Mouse (Mus musculus) heart, embryonic 14.5 days (tissue): ENCODE measurements around the gene Myo1d. TPM values are rescaled to one million over a fixed set of nuclear protein-coding genes. Genes with fewer than 3 reads are reported as not detected.

ENCODE experiments used
- ATAC-seq: fragments of 200-750 bp; cut with Nextera tagmentation; 2 replicates; pipeline ENCODE4 v1.8.0; 2017; ENCODE audit warnings: low read depth, moderate TSS enrichment; ENCODE audit not compliant: insufficient number of reproducible peaks, insufficient read depth, low FRiP score
- H3K27ac ChIP-seq, 2 experiments: fragments of 200-500 bp in 1 of 2; fragments of 300-500 bp in 1 of 2; sonication (generic) in 1 of 2; replicated peaks in 1 of 2; 2 replicates each; pipeline ENCODE4 v1.5.1; 2012 to 2014; ENCODE audit warnings: low read depth in 2 of 2, low read length in 2 of 2, control low read depth in 1 of 2, mild to moderate bottlenecking in 1 of 2, mixed read lengths in 1 of 2; ENCODE audit not compliant: control insufficient read depth in 1 of 2, insufficient read depth in 1 of 2
- H3K27me3 ChIP-seq: fragments of 300-500 bp; sonication (generic); 2 replicates; pipeline ENCODE4 v1.6.1; 2014; ENCODE audit warnings: mild to moderate bottlenecking, low read length, control low read depth; ENCODE audit not compliant: control insufficient read depth, insufficient read depth
- H3K36me3 ChIP-seq: fragments of 300-500 bp; sonication (generic); 2 replicates; pipeline ENCODE4 v1.6.1; 2014; ENCODE audit warnings: mild to moderate bottlenecking, control low read depth, low read length, mixed read lengths; ENCODE audit not compliant: control insufficient read depth, insufficient read depth
- H3K4me1 ChIP-seq, 2 experiments: fragments of 200-500 bp in 1 of 2; fragments of 300-500 bp in 1 of 2; sonication (generic) in 1 of 2; 2 replicates each; pipeline ENCODE4 v1.6.1; 2012 to 2014; ENCODE audit warnings: low read length in 2 of 2, control low read depth in 1 of 2, mixed read lengths in 1 of 2; ENCODE audit not compliant: control insufficient read depth in 2 of 2, insufficient read depth in 2 of 2
- H3K4me2 ChIP-seq: fragments of 300-500 bp; sonication (generic); 2 replicates; pipeline ENCODE4 v1.6.1; 2014; ENCODE audit warnings: mild to moderate bottlenecking, low read length
- H3K4me3 ChIP-seq, 2 experiments: fragments of 200-500 bp in 1 of 2; fragments of 300-500 bp in 1 of 2; sonication (generic) in 1 of 2; 2 replicates each; pipeline ENCODE4 v1.5.1; 2012 to 2014; ENCODE audit warnings: low read length in 2 of 2, mild to moderate bottlenecking in 2 of 2, control low read depth in 1 of 2, low read depth in 1 of 2, moderate library complexity in 1 of 2; ENCODE audit not compliant: control insufficient read depth in 1 of 2, insufficient read depth in 1 of 2
- H3K9ac ChIP-seq: fragments of 300-500 bp; sonication (generic); 2 replicates; pipeline ENCODE4 v1.6.1; 2014; ENCODE audit warnings: mild to moderate bottlenecking, low read length
- H3K9me3 ChIP-seq: fragments of 300-500 bp; sonication (generic); 2 replicates; pipeline ENCODE4 v1.6.1; 2016; ENCODE audit warnings: low read length, control low read depth; ENCODE audit not compliant: control insufficient read depth
- WGBS: fragments of 180-500 bp; shearing (Covaris S2); extraction: QIAGEN DNeasy Blood & Tissue Kit; methylation state at CpG from one replicate; pipeline ENCODE4 v1.1.7; 2014; 5-methylcytosine and 5-hydroxymethylcytosine counted together
- polyA plus RNA-seq: library from polyadenylated mRNA; unstranded; fragments of >200 nt; fragmentation: Nextera tagmentation; extraction: Ambion mirVana; gene quantifications from 2 replicates; pipeline ENCODE4 v1.2.1, GENCODE M21; 2014

Myo1d gene
- polyA plus RNA-seq, 1 experiment from 2014 or later = 9.6 TPM

DNA sequence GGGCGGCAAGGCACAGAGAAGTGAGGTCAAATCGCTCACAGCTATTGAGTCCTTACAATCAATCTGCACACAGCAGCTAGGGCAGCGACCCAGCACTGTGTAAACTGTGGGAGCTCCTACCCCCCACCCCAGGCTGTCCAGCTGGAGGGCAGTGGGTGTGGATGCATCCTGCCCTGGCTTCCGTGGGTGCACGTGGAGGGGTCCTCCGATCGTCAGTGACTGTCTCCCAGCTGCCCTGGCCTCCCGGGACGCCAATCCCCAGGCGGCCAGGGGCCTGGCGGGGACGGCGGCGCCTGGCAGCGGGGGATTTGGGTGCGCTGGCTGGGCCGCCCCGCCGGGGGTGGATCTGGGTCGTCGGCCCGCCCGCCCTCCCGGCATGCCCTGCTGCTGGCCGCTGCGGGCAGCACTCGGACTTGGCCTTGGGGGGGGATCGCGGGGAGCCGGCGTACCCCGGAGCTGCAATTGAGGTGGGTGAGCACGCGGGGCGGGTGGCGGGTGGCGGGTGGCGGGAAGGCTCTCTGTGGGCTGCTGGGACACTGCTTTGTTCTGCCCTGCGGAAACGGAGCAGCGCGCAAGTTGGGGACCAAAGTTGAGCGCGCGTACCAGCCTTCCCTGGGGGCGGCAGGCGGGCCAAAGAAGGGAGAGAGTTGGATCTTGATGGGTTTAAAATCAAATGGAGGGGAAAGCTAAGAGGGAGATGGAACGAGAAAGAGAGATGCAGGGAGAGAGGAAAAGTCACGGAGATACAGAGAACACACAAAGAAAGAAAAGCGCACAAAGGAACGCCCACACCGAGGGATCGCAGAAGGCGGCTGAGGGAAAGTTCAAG, 30.4 kb upstream of the Myo1d start, which contains the start of gene Tmem98:
Gene Tmem98 (plus strand): TSS at position 183 of the 829 bp plus-strand sequence.
- ATAC-seq = peak; percentile 69
- Histone ChIP-seq H3K27ac (peak within 1 kb of the TSS; percentile 84 to 92), H3K4me3 (peak within 1 kb of the TSS; percentile 70 to 83), H3K36me3 (peaks cover 27% of the 10 kb centered on the region), H3K4me2 (peak within 1 kb of the TSS; percentile 84), H3K9me3 (no peaks in the 10 kb centered on the region), H3K9ac (peak within 1 kb of the TSS; percentile 89), H3K27me3 (no peaks in the 10 kb centered on the region), H3K4me1 (peaks cover 10 to 20% of the 10 kb centered on the region in 2 experiments)
- 1% methylated on average over 45 of the region's 54 CpGs for WGBS

DNA sequence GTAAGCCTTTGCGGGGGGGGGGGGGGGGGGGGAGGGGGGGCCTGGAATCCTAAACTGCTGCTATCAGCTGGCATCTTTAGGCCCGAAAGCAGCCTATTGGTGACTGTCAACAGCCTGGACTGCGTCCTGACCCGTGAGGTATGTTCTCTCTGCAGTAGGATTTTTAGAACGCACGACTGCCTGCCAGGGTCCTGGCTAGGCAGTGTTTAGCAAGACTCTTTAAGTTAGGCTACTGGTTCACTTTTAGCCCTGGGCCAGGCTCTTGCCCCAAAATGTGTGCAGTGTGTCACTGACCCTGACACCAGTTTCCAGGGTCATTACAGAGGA, 29.8 kb upstream of the Myo1d start:
- peak overlapping the region; percentile 84 for H3K4me2 ChIP-seq
- H3K36me3 ChIP-seq = peaks cover 23% of the 10 kb centered on the region
- H3K27ac ChIP-seq = peak overlapping the region; percentile 84 to 92
- H3K4me3 ChIP-seq = peak overlapping the region; percentile 70 to 83
- WGBS = 20% methylated on average over 6 of the region's 6 CpGs
- H3K9me3 ChIP-seq = 0 out of 2 replicates have a peak, but pooled peaks cover 3% of the 10 kb centered on the region
- peak overlapping the region; percentile 89 for H3K9ac ChIP-seq
- no peak for ATAC-seq
- no peaks in the 10 kb centered on the region for H3K27me3 ChIP-seq
- H3K4me1 ChIP-seq = peaks cover 10 to 19% of the 10 kb centered on the region in 2 experiments

DNA sequence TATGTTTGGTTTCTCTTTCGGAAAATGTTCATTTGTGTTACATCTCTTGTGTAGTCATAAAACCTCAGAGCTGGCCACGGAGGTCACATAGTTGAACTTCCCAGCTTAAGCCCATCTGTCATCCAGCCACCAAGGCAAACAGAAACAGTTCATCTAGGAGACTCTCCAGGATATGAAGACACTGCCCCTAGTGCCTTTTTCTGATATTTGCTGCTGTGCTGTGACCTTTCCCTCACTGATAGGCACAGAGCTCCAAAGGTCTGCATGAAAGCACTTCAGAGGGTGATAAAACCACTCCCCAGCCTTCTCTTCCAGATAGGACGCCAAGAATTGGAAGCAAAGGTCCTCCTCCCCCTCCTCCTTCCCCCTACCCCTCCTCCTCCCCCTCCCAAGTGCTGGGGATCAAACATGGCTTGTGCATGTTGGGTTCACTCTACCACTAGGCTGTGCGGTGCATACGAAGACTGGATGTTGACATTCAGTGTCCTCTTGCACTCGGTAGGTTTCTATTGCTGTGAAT, 28.8 kb upstream of the Myo1d start:
- no peak overlapping the region for H3K27ac ChIP-seq
- no peak overlapping the region for H3K4me2 ChIP-seq
- no peak for ATAC-seq
- H3K36me3 ChIP-seq = peaks cover 13% of the 10 kb centered on the region
- H3K9ac ChIP-seq = no peak overlapping the region
- H3K27me3 ChIP-seq = no peaks in the 10 kb centered on the region
- peaks cover 10 to 18% of the 10 kb centered on the region in 2 experiments for H3K4me1 ChIP-seq
- 66% methylated on average over 6 of the region's 6 CpGs for WGBS
- 0 out of 2 replicates have a peak, but pooled peaks cover 3% of the 10 kb centered on the region for H3K9me3 ChIP-seq
- no peak overlapping the region for H3K4me3 ChIP-seq

DNA sequence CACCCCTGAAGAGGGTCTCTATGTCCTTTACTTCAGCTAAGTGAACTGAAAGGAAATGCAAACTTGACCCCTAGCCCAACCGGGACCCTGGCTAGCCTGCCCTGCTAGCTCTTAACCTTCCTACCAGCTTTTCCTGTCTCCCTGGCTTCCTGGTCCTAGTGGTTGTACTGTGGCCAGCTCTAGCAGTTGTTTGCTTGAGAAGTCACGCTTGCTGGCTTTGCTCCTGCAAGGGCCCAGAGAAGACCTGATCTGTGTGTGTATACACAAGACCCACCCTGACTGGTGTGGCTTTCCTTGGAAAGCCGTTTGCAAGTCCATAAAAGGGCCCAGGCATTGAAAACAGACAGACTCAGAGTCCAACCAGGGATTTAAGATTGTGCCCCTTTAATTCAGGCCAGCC, 22.9 kb upstream of the Myo1d start:
- Histone ChIP-seq H3K9me3 (0 out of 2 replicates have a peak, but pooled peaks cover 3% of the 10 kb centered on the region), H3K4me3 (no peak overlapping the region), H3K27me3 (no peaks in the 10 kb centered on the region), H3K36me3 (no peaks in the 10 kb centered on the region), H3K9ac (no peak overlapping the region), H3K4me2 (no peak overlapping the region), H3K27ac (no peak overlapping the region), H3K4me1 (no peaks in the 10 kb centered on the region)
- ATAC-seq = no peak
- WGBS = 47% methylated on average over 3 of the region's 3 CpGs

DNA sequence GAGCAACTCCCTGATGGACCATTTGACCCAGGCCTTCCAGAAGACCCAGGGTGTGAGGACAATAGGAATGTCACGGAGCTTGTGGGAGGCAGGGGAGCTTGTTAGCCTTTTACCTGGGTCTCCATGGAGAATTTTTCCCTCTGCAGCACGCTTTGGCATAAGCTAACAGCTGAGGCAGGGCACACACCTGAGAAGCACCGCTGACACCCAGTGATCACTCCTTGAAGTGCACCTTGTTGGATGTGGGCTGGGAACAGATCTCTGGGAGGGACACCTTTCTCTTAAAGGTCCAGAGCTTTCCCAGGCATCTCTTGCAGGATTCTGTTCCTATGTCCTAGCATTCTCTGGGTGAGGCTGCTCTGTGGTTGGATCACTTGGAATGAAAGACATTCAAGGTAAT, 20.2 kb upstream of the Myo1d start:
- Histone ChIP-seq H3K4me2 (no peak overlapping the region), H3K9me3 (0 out of 2 replicates have a peak, but pooled peaks cover under 1% of the 10 kb centered on the region), H3K9ac (no peak overlapping the region), H3K4me1 (peaks cover 0 to 2% of the 10 kb centered on the region in 2 experiments; a peak in 1 of 4 replicates), H3K27me3 (no peaks in the 10 kb centered on the region), H3K27ac (no peak overlapping the region), H3K36me3 (no peaks in the 10 kb centered on the region), H3K4me3 (no peak overlapping the region)
- no peak for ATAC-seq
- WGBS = 51% methylated on average over 3 of the region's 3 CpGs

DNA sequence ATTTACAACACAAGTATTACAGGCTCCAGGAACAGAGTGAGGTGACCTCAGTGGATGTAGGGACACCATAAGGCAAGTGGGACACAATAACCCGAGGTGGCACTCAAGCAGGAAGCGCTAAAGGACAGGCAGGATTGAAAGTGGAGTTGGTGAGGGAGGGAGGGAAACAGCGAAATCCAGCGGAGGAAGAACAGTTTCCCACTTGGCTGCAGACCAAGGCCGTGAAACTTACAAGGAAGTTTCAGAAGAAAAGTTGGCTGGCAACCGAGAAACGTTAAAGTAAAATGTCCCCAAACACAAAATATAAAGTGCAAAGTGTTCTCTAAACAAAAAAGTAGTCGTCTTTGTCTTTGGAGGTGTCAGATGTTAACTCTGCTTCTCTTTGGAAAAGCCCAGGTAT, 15.6 kb upstream of the Myo1d start:
- Histone ChIP-seq H3K4me3 (no peak overlapping the region), H3K36me3 (no peaks in the 10 kb centered on the region), H3K27ac (no peak overlapping the region), H3K27me3 (no peaks in the 10 kb centered on the region), H3K9ac (no peak overlapping the region), H3K9me3 (no peaks in the 10 kb centered on the region), H3K4me2 (no peak overlapping the region), H3K4me1 (peaks cover 0 to 2% of the 10 kb centered on the region in 2 experiments; a peak in 1 of 4 replicates)
- no peak for ATAC-seq
- 59% methylated on average over 8 of the region's 8 CpGs for WGBS

GRCm38 (mm10) chr11:80794290-80794689, 14.5 kb upstream of the Myo1d start:
- no peak overlapping the region for H3K9ac ChIP-seq
- ATAC-seq = no peak
- peaks cover 0 to 2% of the 10 kb centered on the region in 2 experiments; a peak in 1 of 4 replicates for H3K4me1 ChIP-seq

More at GRCm38 (mm10) chr11:80794290-80794689, 14.5 kb upstream of the Myo1d start:
- H3K27ac ChIP-seq = no peak overlapping the region
- H3K4me2 ChIP-seq = no peak overlapping the region
- H3K4me3 ChIP-seq = no peak overlapping the region
- 89% methylated on average over 4 of the region's 4 CpGs for WGBS
- no peaks in the 10 kb centered on the region for H3K9me3 ChIP-seq
- H3K27me3 ChIP-seq = no peaks in the 10 kb centered on the region
- H3K36me3 ChIP-seq = no peaks in the 10 kb centered on the region
